Mouse (Mus musculus): Measurements from ENCODE around the gene Cdyl. TPM values are rescaled to one million over a fixed set of nuclear protein-coding genes. Genes with fewer than 3 reads are reported as not detected.

Cdyl gene
- polyA plus RNA-seq, 1 experiment from 2014 or later: 18.8 TPM

DNA sequence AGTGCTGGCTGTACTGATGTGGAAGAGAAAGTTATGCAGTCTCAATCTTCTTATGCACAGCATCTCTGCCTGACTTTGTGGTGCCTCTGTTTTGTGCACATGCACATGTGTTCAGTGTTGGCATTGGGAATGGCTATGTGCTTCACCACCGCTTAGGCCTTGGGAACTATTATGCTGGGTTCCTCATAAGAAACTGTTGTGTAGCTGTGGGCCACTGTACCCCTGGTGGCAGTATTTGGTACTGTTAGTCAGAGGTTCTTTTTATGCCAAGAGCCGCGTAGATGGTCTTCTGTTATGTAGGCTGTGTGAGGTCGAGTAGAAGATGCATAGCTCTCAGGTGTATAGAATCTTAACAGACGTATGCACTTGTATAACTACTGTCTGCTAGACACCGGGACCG is 147.4 kb downstream of the Cdyl start:
- Histone ChIP-seq H3K27ac (no peak overlapping the region), H3K36me3 (no peaks in the 10 kb centered on the region), H3K9me3 (no peaks in the 10 kb centered on the region), H3K4me2 (replicated peaks) (no peak overlapping the region), H3K9ac (no peak overlapping the region), H3K4me3 (no peak overlapping the region), H3K4me1 (peaks cover 27% of the 10 kb centered on the region), H3K27me3 (no peaks in the 10 kb centered on the region)
- ATAC-seq (ENCODE audit: insufficient number of reproducible peaks, insufficient read depth, low FRiP score, low TSS enrichment): no peak
- 95% methylated on average over 7 of the region's 7 CpGs for WGBS

DNA sequence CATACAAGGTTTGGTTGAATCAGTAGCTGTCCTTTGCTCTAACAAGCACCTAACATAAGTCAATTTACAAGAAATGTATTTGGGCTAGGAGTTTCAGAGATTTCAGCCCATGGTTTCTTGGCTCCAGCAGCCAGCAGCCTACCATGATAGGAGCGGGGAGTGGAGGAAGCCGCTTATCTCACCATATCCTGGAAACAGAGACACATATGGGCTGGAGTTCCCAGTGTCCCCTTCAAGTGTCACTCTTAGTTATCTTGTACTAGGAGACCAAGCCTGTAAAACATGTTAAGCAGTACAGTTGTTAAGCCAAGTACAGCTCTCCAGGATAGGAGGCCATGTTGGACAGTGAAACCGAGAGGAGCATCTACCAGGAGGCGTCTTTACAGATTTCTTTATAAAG is 147.9 kb downstream of the Cdyl start:
- Histone ChIP-seq H3K4me3 (no peak overlapping the region), H3K4me2 (replicated peaks) (no peak overlapping the region), H3K4me1 (peaks cover 32% of the 10 kb centered on the region), H3K36me3 (no peaks in the 10 kb centered on the region), H3K9me3 (no peaks in the 10 kb centered on the region), H3K27me3 (no peaks in the 10 kb centered on the region), H3K9ac (no peak overlapping the region), H3K27ac (no peak overlapping the region)
- ATAC-seq (ENCODE audit: insufficient number of reproducible peaks, insufficient read depth, low FRiP score, low TSS enrichment): no peak
- WGBS: 86% methylated on average over 4 of the region's 4 CpGs

DNA sequence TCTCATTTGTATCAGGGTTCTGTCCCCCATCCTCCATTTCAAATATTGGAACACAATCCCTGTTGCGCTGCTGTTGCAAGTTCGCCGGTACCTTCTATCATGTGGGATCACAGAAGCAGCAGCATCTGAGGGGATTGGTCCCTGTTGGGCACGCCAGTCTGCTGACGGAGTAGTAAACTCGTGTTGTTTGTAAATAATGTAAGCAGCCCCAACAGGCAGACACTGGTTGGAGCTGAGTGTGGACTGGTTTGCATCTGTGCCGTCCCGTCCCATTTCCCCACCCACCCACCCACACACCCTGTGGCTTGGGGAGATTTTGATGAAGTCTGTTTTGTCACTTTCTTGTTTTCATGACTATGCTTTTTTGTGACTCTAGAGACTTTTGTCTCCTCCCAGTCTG is 148.3 kb downstream of the Cdyl start:
- no peak for ATAC-seq (ENCODE audit: insufficient number of reproducible peaks, insufficient read depth, low FRiP score, low TSS enrichment)
- H3K4me2 ChIP-seq (replicated peaks): no peak overlapping the region
- WGBS: 94% methylated on average over 8 of the region's 8 CpGs

DNA sequence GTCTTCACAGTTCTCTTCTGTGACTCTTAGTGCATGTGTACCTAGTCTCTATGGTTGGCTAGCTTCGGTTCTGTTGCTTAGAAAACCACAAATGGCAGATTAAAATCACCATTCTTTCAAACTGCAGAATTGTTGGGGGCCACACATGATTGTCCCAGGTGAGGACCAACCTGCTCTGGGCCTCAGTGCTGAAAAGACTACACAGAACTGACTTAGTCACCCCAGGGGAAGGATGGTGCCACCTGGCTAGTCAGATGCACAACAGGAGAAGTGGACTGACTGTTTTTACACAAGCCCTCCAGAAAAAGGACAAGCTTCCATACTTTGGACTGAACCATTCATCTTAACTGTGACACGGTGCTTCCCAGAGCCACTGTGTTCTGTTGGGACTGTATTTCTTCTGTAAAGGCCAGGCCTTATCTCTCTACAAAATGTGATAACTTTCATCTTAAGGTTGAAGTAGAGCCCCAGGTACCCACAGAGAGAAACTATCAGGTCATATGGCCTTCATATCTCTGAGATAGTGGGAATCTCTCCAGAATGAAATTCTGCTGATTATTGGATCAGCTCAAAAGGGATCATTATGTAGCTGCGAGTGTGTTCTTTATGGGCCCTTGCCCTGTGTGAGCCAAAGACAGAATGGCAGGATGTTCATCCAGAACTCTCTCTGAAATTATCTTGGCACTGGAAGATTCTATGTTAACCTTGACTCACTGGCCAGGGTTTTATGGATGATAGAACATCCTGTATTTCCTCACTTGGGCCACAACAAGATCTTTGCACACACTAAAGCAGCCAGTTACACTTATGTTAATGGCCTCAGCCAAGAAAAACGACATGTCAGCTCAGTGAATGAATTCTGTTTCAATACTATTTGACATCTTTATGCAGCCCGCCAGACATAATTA is 149.9 kb downstream of the Cdyl start:
- H3K4me1 ChIP-seq: peaks cover 40% of the 10 kb centered on the region
- WGBS: 72% methylated on average over 5 of the region's 5 CpGs
- ATAC-seq (ENCODE audit: insufficient number of reproducible peaks, insufficient read depth, low FRiP score, low TSS enrichment): no peak

More for the DNA sequence above, 148.3 kb downstream of the Cdyl start:
- H3K9ac ChIP-seq: no peak overlapping the region
- H3K27me3 ChIP-seq: no peaks in the 10 kb centered on the region
- peaks cover 34% of the 10 kb centered on the region for H3K4me1 ChIP-seq
- H3K4me3 ChIP-seq: no peak overlapping the region
- H3K9me3 ChIP-seq: no peaks in the 10 kb centered on the region
- H3K27ac ChIP-seq: no peak overlapping the region
- H3K36me3 ChIP-seq: no peaks in the 10 kb centered on the region

DNA sequence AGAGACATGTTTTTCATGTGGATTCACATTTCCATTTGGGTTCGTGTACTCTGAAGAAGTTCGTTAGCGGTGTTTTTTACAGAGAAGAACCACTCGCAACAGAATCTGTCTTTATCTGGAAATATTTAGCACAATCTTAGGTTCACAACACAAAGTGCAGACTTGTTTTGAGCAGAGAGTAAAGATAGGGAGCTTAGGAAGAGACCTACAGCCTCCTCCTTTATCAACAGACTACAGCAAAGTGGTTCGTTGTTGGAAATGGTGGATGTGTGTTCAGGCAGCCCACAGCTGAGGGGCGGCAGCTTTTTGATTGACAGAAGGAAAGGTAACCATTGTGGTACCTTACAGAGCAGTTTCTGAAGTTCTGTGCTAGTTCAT is 150.5 kb downstream of the Cdyl start:
- Histone ChIP-seq H3K4me1 (peaks cover 38% of the 10 kb centered on the region), H3K27ac (no peak overlapping the region), H3K36me3 (no peaks in the 10 kb centered on the region), H3K9ac (no peak overlapping the region), H3K9me3 (no peaks in the 10 kb centered on the region), H3K4me3 (no peak overlapping the region), H3K27me3 (no peaks in the 10 kb centered on the region), H3K4me2 (replicated peaks) (no peak overlapping the region)
- ATAC-seq (ENCODE audit: insufficient number of reproducible peaks, insufficient read depth, low FRiP score, low TSS enrichment): no peak
- 65% methylated on average over 6 of the region's 6 CpGs for WGBS

More for the DNA sequence above, 149.9 kb downstream of the Cdyl start:
- Histone ChIP-seq H3K4me2 (replicated peaks) (no peak overlapping the region), H3K27me3 (no peaks in the 10 kb centered on the region), H3K27ac (no peak overlapping the region), H3K9me3 (no peaks in the 10 kb centered on the region), H3K4me3 (no peak overlapping the region), H3K9ac (no peak overlapping the region), H3K36me3 (no peaks in the 10 kb centered on the region)

DNA sequence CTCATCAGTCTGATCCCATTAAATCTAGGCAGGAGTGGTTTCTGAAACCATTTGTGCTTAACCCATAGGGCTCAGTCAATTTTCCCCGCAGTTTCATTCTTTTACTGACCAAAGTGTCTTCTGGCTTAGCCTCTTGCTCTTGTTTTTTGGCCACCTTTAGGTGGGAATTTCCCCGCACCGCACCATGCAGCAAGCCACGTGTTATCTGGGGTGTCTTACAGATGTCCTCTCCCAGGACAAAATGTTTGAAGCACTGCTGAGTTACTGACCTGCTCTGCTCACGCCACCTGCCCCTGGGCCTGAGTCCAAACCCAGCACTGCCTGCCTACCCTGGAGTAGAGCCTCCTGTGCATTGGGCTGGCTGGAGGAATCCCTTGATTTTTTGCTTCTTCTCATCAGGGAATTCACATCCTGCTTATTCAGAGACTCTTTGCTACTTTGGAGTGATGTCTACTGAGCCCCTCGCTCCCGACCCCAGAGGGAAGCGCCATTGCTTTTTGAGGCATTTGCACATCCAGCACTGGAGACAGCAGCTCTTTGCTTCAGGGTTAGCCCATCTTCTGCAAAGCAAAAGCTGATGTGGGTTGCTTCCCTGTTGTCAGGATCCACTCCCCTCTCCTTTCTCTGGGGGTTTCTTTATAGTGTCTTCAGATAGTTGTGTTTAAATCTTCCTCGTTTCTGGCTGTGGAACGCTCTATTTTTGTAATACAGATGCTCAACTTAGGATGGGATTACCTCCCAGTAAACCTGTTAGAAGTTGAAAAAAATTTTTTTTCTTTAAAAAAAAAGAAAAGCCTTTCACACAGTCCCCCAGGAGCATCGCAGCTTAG is 151.9 kb downstream of the Cdyl start:
- Histone ChIP-seq H3K4me1 (peaks cover 28% of the 10 kb centered on the region), H3K27me3 (no peaks in the 10 kb centered on the region), H3K27ac (no peak overlapping the region), H3K9me3 (no peaks in the 10 kb centered on the region), H3K4me3 (no peak overlapping the region), H3K4me2 (replicated peaks) (no peak overlapping the region), H3K9ac (no peak overlapping the region), H3K36me3 (peaks cover 8% of the 10 kb centered on the region; the same call in 1 of the 2 replicates)
- 75% methylated on average over 11 of the region's 11 CpGs for WGBS
- no peak for ATAC-seq (ENCODE audit: insufficient number of reproducible peaks, insufficient read depth, low FRiP score, low TSS enrichment)

DNA sequence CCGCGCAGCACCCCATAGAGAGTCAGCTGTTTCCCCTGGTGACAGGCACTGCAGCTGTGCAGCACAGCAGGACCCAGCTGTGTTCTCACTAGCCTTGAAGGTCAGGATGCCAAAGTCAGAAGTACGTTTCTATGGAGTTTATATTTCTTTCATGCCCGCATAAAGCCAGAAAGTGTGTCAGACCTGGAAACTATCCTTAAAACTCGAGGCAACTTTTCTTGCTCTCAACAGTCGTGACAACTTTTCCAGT is 152.5 kb downstream of the Cdyl start:
- Histone ChIP-seq H3K4me3 (no peak overlapping the region), H3K36me3 (peaks cover 12% of the 10 kb centered on the region; the same call in 1 of the 2 replicates), H3K4me2 (replicated peaks) (no peak overlapping the region), H3K27ac (no peak overlapping the region), H3K27me3 (no peaks in the 10 kb centered on the region), H3K4me1 (peaks cover 28% of the 10 kb centered on the region), H3K9ac (no peak overlapping the region), H3K9me3 (no peaks in the 10 kb centered on the region)
- WGBS: 59% methylated on average over 6 of the region's 6 CpGs
- no peak for ATAC-seq (ENCODE audit: insufficient number of reproducible peaks, insufficient read depth, low FRiP score, low TSS enrichment)

DNA sequence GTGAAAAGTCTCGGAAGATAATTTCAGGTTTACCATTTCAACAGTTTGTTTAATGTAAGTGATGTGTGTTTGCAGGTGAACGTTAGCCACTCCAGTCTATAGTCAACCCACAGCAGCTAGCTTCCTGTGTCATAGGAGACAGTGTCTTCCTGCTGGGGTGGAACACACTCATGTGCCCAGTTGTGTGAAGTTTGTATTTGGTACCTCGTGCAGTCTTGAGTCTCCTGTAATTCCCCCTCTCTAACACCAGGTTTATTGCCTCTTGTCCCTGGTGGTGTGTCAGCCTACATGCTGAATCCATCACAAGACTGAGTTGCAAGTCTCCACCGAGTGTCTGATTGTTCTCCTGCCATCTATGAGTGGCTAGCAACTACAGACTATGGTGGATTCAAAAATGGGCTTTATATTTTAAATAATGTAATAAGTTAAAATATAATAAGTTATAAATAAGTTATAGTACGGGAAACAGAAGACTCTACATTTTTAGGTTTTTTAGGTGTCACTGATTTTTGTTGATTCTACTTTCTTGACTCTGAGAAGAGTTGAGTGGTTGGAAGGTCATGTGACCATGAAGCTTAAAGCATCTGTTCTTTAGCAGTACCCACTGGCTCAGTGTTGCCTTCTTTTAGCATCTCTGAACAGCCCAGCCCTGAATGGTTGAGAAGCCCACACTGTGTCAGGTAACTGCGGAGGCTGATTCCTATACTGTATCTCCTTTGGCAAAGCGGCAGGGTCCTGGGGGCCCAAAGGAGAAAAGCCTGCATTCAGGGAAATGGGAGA is 153.9 kb downstream of the Cdyl start:
- Histone ChIP-seq H3K9me3 (no peaks in the 10 kb centered on the region), H3K27ac (no peak overlapping the region), H3K9ac (no peak overlapping the region), H3K4me2 (replicated peaks) (no peak overlapping the region), H3K36me3 (peaks cover 25% of the 10 kb centered on the region), H3K27me3 (no peaks in the 10 kb centered on the region), H3K4me3 (no peak overlapping the region), H3K4me1 (peaks cover 28% of the 10 kb centered on the region)
- no peak for ATAC-seq (ENCODE audit: insufficient number of reproducible peaks, insufficient read depth, low FRiP score, low TSS enrichment)
- WGBS: 78% methylated on average over 7 of the region's 7 CpGs

DNA sequence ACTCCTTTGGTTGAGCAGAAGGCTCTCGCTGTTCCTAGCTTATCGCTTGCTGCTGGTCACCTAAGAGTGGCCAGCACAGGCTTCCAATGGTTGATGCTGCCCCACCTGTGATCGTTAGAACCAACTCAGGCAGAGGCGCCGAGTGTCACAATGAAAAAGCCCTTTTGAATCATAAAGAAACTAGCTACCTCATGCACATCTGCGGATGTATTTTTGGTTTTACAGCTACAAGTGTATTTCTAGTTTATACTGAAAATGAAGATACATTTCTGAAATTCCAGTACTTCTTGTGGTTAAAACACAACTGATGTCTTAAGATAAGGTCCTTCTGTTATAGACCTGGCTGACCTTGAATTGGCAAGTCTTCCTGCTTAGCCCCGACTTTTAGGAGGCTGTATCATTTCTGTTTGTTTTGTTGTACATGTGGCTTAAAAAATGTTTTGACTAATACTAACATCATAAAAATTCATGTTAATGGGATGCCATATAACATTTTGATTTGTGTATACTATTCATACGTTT is 155.6 kb downstream of the Cdyl start:
- peaks cover 21% of the 10 kb centered on the region for H3K4me1 ChIP-seq
- H3K4me2 ChIP-seq (replicated peaks): no peak overlapping the region
- no peak overlapping the region for H3K9ac ChIP-seq
- ATAC-seq (ENCODE audit: insufficient number of reproducible peaks, insufficient read depth, low FRiP score, low TSS enrichment): no peak
- H3K9me3 ChIP-seq: no peaks in the 10 kb centered on the region
- peaks cover 34% of the 10 kb centered on the region for H3K36me3 ChIP-seq
- H3K27me3 ChIP-seq: no peaks in the 10 kb centered on the region
- WGBS: 89% methylated on average over 8 of the region's 8 CpGs
- H3K4me3 ChIP-seq: no peak overlapping the region
- no peak overlapping the region for H3K27ac ChIP-seq

DNA sequence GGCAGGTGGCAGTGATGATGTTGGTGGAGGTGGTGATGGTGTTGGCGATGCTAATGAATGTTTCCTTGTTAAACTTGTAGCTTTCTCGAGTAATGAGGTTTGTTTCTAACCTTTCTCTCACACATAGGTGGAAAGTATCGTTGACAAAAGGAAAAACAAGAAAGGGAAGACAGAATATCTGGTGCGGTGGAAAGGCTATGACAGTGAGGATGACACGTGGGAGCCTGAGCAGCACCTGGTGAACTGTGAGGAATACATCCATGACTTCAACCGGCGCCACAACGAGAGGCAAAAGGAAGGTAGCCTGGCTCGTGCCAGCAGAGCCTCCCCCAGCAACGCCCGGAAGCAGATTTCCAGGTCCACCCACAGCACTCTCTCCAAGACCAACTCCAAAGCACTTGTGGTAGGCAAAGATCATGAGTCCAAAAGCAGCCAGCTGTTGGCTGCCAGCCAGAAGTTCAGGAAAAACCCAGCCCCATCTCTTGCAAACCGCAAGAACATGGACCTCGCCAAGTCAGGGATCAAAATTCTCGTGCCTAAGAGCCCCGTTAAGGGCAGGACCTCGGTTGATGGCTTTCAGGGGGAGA is 156.2 kb downstream of the Cdyl start:
- H3K4me2 ChIP-seq (replicated peaks): no peak overlapping the region
- ATAC-seq (ENCODE audit: insufficient number of reproducible peaks, insufficient read depth, low FRiP score, low TSS enrichment): no peak
- H3K4me1 ChIP-seq: peaks cover 21% of the 10 kb centered on the region
- no peaks in the 10 kb centered on the region for H3K9me3 ChIP-seq
- no peak overlapping the region for H3K4me3 ChIP-seq
- H3K27me3 ChIP-seq: no peaks in the 10 kb centered on the region
- 89% methylated on average over 16 of the region's 16 CpGs for WGBS
- no peak overlapping the region for H3K9ac ChIP-seq
- no peak overlapping the region for H3K27ac ChIP-seq
- H3K36me3 ChIP-seq: peaks cover 34% of the 10 kb centered on the region

DNA sequence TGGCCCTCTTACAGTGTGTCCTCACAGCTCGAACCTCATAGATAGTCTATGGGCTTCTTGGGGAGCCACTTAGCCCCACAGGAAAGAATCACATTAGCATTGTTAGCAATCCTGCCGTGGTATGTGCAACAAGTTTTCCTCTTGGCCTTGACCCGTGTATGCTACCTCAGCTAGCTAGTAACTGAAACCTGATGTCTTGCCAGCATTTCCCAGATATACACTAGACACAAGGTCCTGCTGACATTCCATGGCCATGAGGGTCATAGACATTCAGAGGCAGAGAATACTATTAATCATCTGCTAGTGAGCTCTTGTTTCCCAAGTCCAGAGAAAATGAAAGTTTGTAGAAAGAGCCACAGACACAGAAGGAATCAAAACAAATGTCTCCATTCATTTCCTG is 158.0 kb downstream of the Cdyl start:
- ATAC-seq (ENCODE audit: insufficient number of reproducible peaks, insufficient read depth, low FRiP score, low TSS enrichment): no peak
- Histone ChIP-seq H3K4me3 (no peak overlapping the region), H3K9me3 (no peaks in the 10 kb centered on the region), H3K4me2 (replicated peaks) (no peak overlapping the region), H3K36me3 (peaks cover 34% of the 10 kb centered on the region), H3K4me1 (peaks cover 7% of the 10 kb centered on the region), H3K9ac (no peak overlapping the region), H3K27ac (no peak overlapping the region), H3K27me3 (no peaks in the 10 kb centered on the region)
- 58% methylated on average over 3 of the region's 3 CpGs for WGBS
